ENCODE assay signal across 22 mouse cellular contexts in genomic region chr1:66730581-66730980, GRCm38 (mm10).
"Had no signal": no experiment of that assay in that cellular context is flagged by ENCODE, and none has a peak within 500 bp of the region (broad histone marks: within the 10 kb centered on the region; RNA-seq: fewer than 3 reads in every experiment).

No protein-coding gene starts in this region.

- H3K27me3 ChIP-seq: limb, embryonic 13.5 days; liver, embryonic 12.5 days; liver, embryonic 15.5 days; megakaryocyte, embryonic 14.5 days; midbrain, embryonic 13.5 days; neural tube, embryonic 13.5 days; stomach, embryonic 15.5 days had no signal

- ATAC-seq: liver, embryonic 12.5 days; midbrain, embryonic 13.5 days; midbrain, embryonic 16.5 days had no signal

- H3K4me1 ChIP-seq: limb, embryonic 10.5 days; limb, embryonic 13.5 days; liver, embryonic 12.5 days; liver, embryonic 15.5 days; megakaryocyte, embryonic 14.5 days; midbrain, embryonic 10.5 days; midbrain, embryonic 13.5 days; neural tube, embryonic 13.5 days; stomach, embryonic 15.5 days had no signal

- DNase-seq: kidney, adult 2 months; kidney, postnatal 25 days; liver; lung, adult 18-20 months; lung, postnatal 14 days; lung, postnatal 4 days; retina, postnatal 1 day; right cerebral cortex, postnatal 25 days; spleen, adult 18-20 months; thymus, postnatal 25 days had no signal

- H3K4me2 ChIP-seq: limb, embryonic 13.5 days; liver, embryonic 12.5 days; liver, embryonic 15.5 days; midbrain, embryonic 13.5 days; neural tube, embryonic 13.5 days; stomach, embryonic 15.5 days had no signal

- H3K9ac ChIP-seq: limb, embryonic 13.5 days; liver, embryonic 12.5 days; liver, embryonic 15.5 days; midbrain, embryonic 13.5 days; neural tube, embryonic 13.5 days; stomach, embryonic 15.5 days had no signal

- H3K27ac ChIP-seq: kidney, postnatal 0 days; limb, embryonic 10.5 days; limb, embryonic 13.5 days; liver, embryonic 12.5 days; liver, embryonic 15.5 days; midbrain, embryonic 10.5 days; midbrain, embryonic 13.5 days; neural tube, embryonic 13.5 days; stomach, embryonic 15.5 days had no signal

- H3K4me3 ChIP-seq: limb, embryonic 10.5 days; limb, embryonic 13.5 days; liver, embryonic 12.5 days; liver, embryonic 15.5 days; megakaryocyte, embryonic 14.5 days; midbrain, embryonic 10.5 days; midbrain, embryonic 13.5 days; myocyte; neural tube, embryonic 13.5 days; stomach, embryonic 15.5 days had no signal

- H3K9me3 ChIP-seq: limb, embryonic 10.5 days; liver, embryonic 12.5 days; liver, embryonic 15.5 days; megakaryocyte, embryonic 14.5 days; midbrain, embryonic 10.5 days; midbrain, embryonic 13.5 days; neural tube, embryonic 13.5 days; stomach, embryonic 15.5 days had no signal
